In the genomic region with DNA sequence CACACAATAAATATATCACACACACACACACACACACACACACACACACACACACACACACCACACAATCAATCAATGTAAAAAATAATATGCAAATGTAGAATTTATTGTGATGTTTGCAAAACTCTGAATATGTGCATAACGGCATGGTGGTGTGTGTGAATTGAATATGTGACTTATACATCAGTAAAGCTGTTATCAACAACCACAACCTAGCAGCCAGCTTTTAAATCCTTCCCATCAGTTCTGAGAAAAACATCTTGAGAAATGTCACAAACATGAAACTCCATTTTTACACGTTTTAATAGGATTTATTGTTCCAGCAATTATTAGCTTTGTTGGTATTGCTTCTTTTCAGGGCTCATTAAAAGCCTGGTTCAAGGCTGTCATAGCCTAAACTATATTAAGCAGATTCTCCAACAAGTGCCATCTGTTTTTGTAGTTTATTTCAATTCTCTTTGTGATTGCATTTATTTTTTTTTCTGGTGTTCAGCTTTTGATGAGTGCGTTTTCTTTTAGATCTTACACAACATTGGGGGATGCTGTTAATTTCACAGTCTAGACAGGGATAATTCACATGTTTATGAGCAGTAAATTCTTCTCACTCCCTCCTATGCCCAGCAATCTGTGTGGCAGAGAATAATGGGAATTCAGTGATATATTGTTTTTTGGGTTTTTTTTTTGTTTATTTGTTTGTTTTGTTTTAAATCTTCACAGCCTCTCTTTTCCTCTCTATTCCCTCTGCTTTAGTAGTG, we compare ENCODE assay signal across 24 mouse cellular contexts.
DNase-seq lines count a peak whose midpoint lies in the region; ATAC-seq and TF ChIP-seq lines count a peak whose summit lies in the region.
"Had no signal": no experiment of that assay in that cellular context is flagged by ENCODE, and none has a peak within 500 bp of the region (broad histone marks: within the 10 kb centered on the region; RNA-seq: fewer than 3 reads in every experiment).

No protein-coding gene starts in this region.

- DNase-seq in forebrain, embryonic 11.5 days (ENCODE audit: low spot score): no peak
- peak; percentile 60 for DNase-seq in brain, embryonic 14.5 days (ENCODE audit: low read depth)
- DNase-seq in urinary bladder, postnatal 14 days (ENCODE audit: low spot score): no peak
- DNase-seq in urinary bladder, postnatal 36 days (ENCODE audit: low spot score in 2 of 2): no peak
- DNase-seq: adrenal gland, adult 2 months; adrenal gland, postnatal 14 days; cerebellum, adult 11 months; cerebellum, adult 2 months; cerebellum, adult 9-11 months; cerebellum, postnatal 25 days; gastrocnemius, postnatal 10 days; gastrocnemius, postnatal 36 days; heart, adult 2 months; heart, postnatal 14 days; heart, postnatal 4 days had no signal

- no peak overlapping the region for H3K9ac ChIP-seq in forebrain, embryonic 15.5 days (replicated peaks)
- H3K9ac ChIP-seq in forebrain, embryonic 11.5 days (ENCODE audit: low read length): no peak overlapping the region
- H3K9ac ChIP-seq in forebrain, embryonic 16.5 days (replicated peaks; ENCODE audit: low read depth, low read length): no peak overlapping the region
- H3K9ac ChIP-seq: embryonic facial prominence, embryonic 12.5 days; embryonic facial prominence, embryonic 15.5 days; heart, embryonic 13.5 days; hindbrain, embryonic 14.5 days had no signal

- peaks cover 7% of the 10 kb centered on the region; the same call in 1 of the 2 replicates for H3K4me1 ChIP-seq in forebrain, embryonic 15.5 days
- no peaks in the 10 kb centered on the region for H3K4me1 ChIP-seq in forebrain, embryonic 11.5 days (replicated peaks; ENCODE audit: control insufficient read depth, insufficient read depth, low read length)
- H3K4me1 ChIP-seq in forebrain, embryonic 16.5 days (replicated peaks; ENCODE audit: control insufficient read depth, insufficient read depth, low read length): no peaks in the 10 kb centered on the region
- H3K4me1 ChIP-seq: embryonic facial prominence, embryonic 12.5 days; embryonic facial prominence, embryonic 15.5 days; heart, embryonic 10.5 days; heart, embryonic 13.5 days had no signal

- no peak for TF ChIP-seq CTCF in brain, embryonic 14.5 days (IDR thresholded peaks at IDR 0.05; ENCODE audit: borderline replicate concordance, extremely low read depth, insufficient read depth, insufficient read length)

- H3K36me3 ChIP-seq in forebrain, embryonic 15.5 days: no peaks in the 10 kb centered on the region
- H3K36me3 ChIP-seq in forebrain, embryonic 11.5 days (ENCODE audit: control insufficient read depth, insufficient read depth, low read length): no peaks in the 10 kb centered on the region
- no peaks in the 10 kb centered on the region for H3K36me3 ChIP-seq in forebrain, embryonic 16.5 days (ENCODE audit: control insufficient read depth, insufficient read depth)
- H3K36me3 ChIP-seq: embryonic facial prominence, embryonic 12.5 days; embryonic facial prominence, embryonic 15.5 days; heart, embryonic 10.5 days; heart, embryonic 13.5 days had no signal

- peak; percentile 70 for ATAC-seq in forebrain, embryonic 15.5 days (replicated peaks)
- no peak for ATAC-seq in forebrain, embryonic 11.5 days (replicated peaks; ENCODE audit: low FRiP score)
- ATAC-seq in forebrain, embryonic 16.5 days: peak; percentile 72
- ATAC-seq: CD4-positive, CD25-positive, alpha-beta regulatory T cell, adult 4 months; intestine, postnatal 0 days had no signal

- no peaks in the 10 kb centered on the region for H3K27me3 ChIP-seq in forebrain, embryonic 15.5 days
- no peaks in the 10 kb centered on the region for H3K27me3 ChIP-seq in forebrain, embryonic 11.5 days (ENCODE audit: control insufficient read depth, insufficient read depth, low read length)
- H3K27me3 ChIP-seq in forebrain, embryonic 16.5 days (replicated peaks; ENCODE audit: control insufficient read depth, insufficient read depth, low read length): no peaks in the 10 kb centered on the region
- H3K27me3 ChIP-seq: embryonic facial prominence, embryonic 12.5 days; embryonic facial prominence, embryonic 15.5 days; heart, embryonic 13.5 days had no signal

- no peaks in the 10 kb centered on the region for H3K9me3 ChIP-seq in forebrain, embryonic 15.5 days
- no peaks in the 10 kb centered on the region for H3K9me3 ChIP-seq in forebrain, embryonic 11.5 days (ENCODE audit: control insufficient read depth, low read length)
- H3K9me3 ChIP-seq in forebrain, embryonic 16.5 days (ENCODE audit: control insufficient read depth, low read length): no peaks in the 10 kb centered on the region
- H3K9me3 ChIP-seq: embryonic facial prominence, embryonic 12.5 days; embryonic facial prominence, embryonic 15.5 days; heart, embryonic 10.5 days; heart, embryonic 13.5 days had no signal

- no peak overlapping the region for H3K4me2 ChIP-seq in forebrain, embryonic 15.5 days (replicated peaks)
- no peak overlapping the region for H3K4me2 ChIP-seq in forebrain, embryonic 11.5 days (ENCODE audit: low read depth, low read length, severe bottlenecking)
- no peak overlapping the region for H3K4me2 ChIP-seq in forebrain, embryonic 16.5 days (ENCODE audit: low read length)
- H3K4me2 ChIP-seq: embryonic facial prominence, embryonic 12.5 days; embryonic facial prominence, embryonic 15.5 days; heart, embryonic 13.5 days; hindbrain, embryonic 14.5 days had no signal

- H3K4me3 ChIP-seq in forebrain, embryonic 15.5 days: no peak overlapping the region
- H3K4me3 ChIP-seq in forebrain, embryonic 11.5 days (ENCODE audit: low read depth, low read length): no peak overlapping the region
- H3K4me3 ChIP-seq in forebrain, embryonic 16.5 days (replicated peaks; ENCODE audit: low read length): no peak overlapping the region
- H3K4me3 ChIP-seq: embryonic facial prominence, embryonic 12.5 days; embryonic facial prominence, embryonic 15.5 days; heart, adult 2 months; heart, embryonic 10.5 days; heart, embryonic 13.5 days had no signal

- WGBS in forebrain, embryonic 15.5 days: 47% methylated on average over 3 of the region's 3 CpGs
- 73% methylated on average over 3 of the region's 3 CpGs for WGBS in forebrain, embryonic 11.5 days
- WGBS in forebrain, embryonic 16.5 days: 38% methylated on average over 3 of the region's 3 CpGs

- H3K27ac ChIP-seq in forebrain, embryonic 15.5 days (replicated peaks): no peak overlapping the region
- no peak overlapping the region for H3K27ac ChIP-seq in forebrain, embryonic 11.5 days (ENCODE audit: low read depth, low read length)
- no peak overlapping the region for H3K27ac ChIP-seq in forebrain, embryonic 16.5 days (ENCODE audit: low read length)
- H3K27ac ChIP-seq: embryonic facial prominence, embryonic 12.5 days; embryonic facial prominence, embryonic 15.5 days; heart, adult 2 months; heart, embryonic 10.5 days; heart, embryonic 13.5 days; hindbrain, embryonic 14.5 days had no signal

- TF ChIP-seq POLR2A in brain, embryonic 14.5 days (IDR thresholded peaks at IDR 0.05; ENCODE audit: borderline replicate concordance, extremely low read depth, insufficient read depth, insufficient read length, poor library complexity, severe bottlenecking): no peak
